Mouse (Mus musculus): ENCODE results near the gene Olfr913. TPM values are rescaled to one million over a fixed set of nuclear protein-coding genes. Genes with fewer than 3 reads are reported as not detected.

The Olfr913 gene
- polyA plus RNA-seq (2014; fragmentation: Nextera tagmentation; extraction: Ambion mirVana), result not detected in 2 replicates

DNA sequence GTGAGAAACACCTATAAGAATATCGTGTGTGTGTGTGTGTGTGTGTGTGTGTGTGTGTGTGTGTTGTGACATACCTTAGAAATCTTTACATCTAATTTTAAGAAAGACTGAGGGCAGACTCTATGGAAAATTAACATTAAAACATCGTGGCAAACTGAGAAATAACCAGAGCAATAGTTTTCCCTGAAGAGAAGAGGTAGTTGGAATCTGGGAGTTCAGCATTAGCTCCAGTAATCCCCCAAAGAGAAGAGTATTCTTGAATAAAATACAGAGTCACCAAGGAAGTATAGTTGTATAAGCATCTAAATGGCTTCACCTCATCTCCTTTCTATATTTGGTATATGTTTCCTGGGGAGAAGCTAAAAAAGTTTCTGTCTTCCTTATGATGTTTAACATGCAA, at the start of gene Olfr913:
Gene Olfr913, plus strand, starts transcription at position 301 of the 400 bp plus-strand sequence.
- no peaks in the 10 kb centered on the region for H3K27me3 ChIP-seq (ENCODE audit: control insufficient read depth, insufficient read depth, low read length)
- no peaks in the 10 kb centered on the region for H3K4me1 ChIP-seq (ENCODE audit: control insufficient read depth, insufficient read depth, low read length)
- H3K9ac ChIP-seq (ENCODE audit: low read depth, low read length), result no peak within 1 kb of the TSS
- H3K4me2 ChIP-seq, result no peak within 1 kb of the TSS
- no peak for ATAC-seq (replicated peaks; ENCODE audit: insufficient number of reproducible peaks, low FRiP score, low TSS enrichment)
- H3K4me3 ChIP-seq (ENCODE audit: low read depth, low read length), result no peak within 1 kb of the TSS
- H3K27ac ChIP-seq (ENCODE audit: low read depth, low read length), result no peak within 1 kb of the TSS
- H3K36me3 ChIP-seq (ENCODE audit: control insufficient read depth, insufficient read depth, low read length), result no peaks in the 10 kb centered on the region
- H3K9me3 ChIP-seq (replicated peaks; ENCODE audit: control insufficient read depth, low read length), result no peaks in the 10 kb centered on the region
- WGBS (ENCODE audit: insufficient replicate concordance), result 49% methylated on average over 2 of the region's 2 CpGs

DNA sequence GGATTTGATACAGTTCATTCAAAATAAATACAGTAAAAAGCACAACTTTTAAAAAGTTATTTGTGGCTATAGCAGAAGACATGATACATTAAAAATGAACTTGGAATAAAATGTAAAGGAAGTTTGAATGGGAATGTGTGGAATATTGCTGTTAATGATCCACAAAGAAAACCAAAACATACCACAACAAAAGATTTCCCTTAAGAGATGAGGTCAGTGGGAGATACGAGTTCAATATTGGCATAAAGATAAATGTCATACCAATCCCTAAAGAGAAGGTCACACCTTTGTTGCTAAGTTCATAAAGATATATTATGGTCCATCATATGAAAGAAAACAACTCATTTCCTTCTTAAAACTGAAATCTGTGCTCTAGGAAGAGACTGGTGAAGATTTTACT, 12.7 kb upstream of the Olfr913 start, which contains the start of gene Olfr912:
Gene Olfr912, plus strand, starts transcription at position 301 of the 400 bp plus-strand sequence.
- H3K27me3 ChIP-seq (ENCODE audit: control insufficient read depth, insufficient read depth, low read length), result no peaks in the 10 kb centered on the region
- H3K9ac ChIP-seq (ENCODE audit: low read depth, low read length), result no peak within 1 kb of the TSS
- no peaks in the 10 kb centered on the region for H3K9me3 ChIP-seq (replicated peaks; ENCODE audit: control insufficient read depth, low read length)
- no peak within 1 kb of the TSS for H3K27ac ChIP-seq (ENCODE audit: low read depth, low read length)
- H3K4me3 ChIP-seq (ENCODE audit: low read depth, low read length), result no peak within 1 kb of the TSS
- ATAC-seq (replicated peaks; ENCODE audit: insufficient number of reproducible peaks, low FRiP score, low TSS enrichment), result no peak
- H3K4me2 ChIP-seq, result no peak within 1 kb of the TSS
- WGBS (ENCODE audit: insufficient replicate concordance), result 76% methylated on average over 1 of the region's 1 CpGs
- no peaks in the 10 kb centered on the region for H3K36me3 ChIP-seq (ENCODE audit: control insufficient read depth, insufficient read depth, low read length)
- no peaks in the 10 kb centered on the region for H3K4me1 ChIP-seq (ENCODE audit: control insufficient read depth, insufficient read depth, low read length)

GRCm38 (mm10) chr9:38591056-38591455, 1.5 kb upstream of the Olfr913 start:
- Histone ChIP-seq H3K4me3 (ENCODE audit: low read depth, low read length) (no peak overlapping the region), H3K27ac (ENCODE audit: low read depth, low read length) (no peak overlapping the region), H3K9me3 (replicated peaks; ENCODE audit: control insufficient read depth, low read length) (no peaks in the 10 kb centered on the region), H3K9ac (ENCODE audit: low read depth, low read length) (no peak overlapping the region), H3K4me2 (no peak overlapping the region), H3K27me3 (ENCODE audit: control insufficient read depth, insufficient read depth, low read length) (no peaks in the 10 kb centered on the region), H3K4me1 (ENCODE audit: control insufficient read depth, insufficient read depth, low read length) (no peaks in the 10 kb centered on the region), H3K36me3 (ENCODE audit: control insufficient read depth, insufficient read depth, low read length) (no peaks in the 10 kb centered on the region)
- WGBS (ENCODE audit: insufficient replicate concordance), result 38% methylated on average over 1 of the region's 1 CpGs
- ATAC-seq (replicated peaks; ENCODE audit: insufficient number of reproducible peaks, low FRiP score, low TSS enrichment), result no peak

- WGBS (ENCODE audit: insufficient replicate concordance), result 56% methylated on average over 2 of the region's 2 CpGs
- ATAC-seq (replicated peaks; ENCODE audit: insufficient number of reproducible peaks, low FRiP score, low TSS enrichment), result no peak
- Histone ChIP-seq H3K4me3 (ENCODE audit: low read depth, low read length) (no peak within 1 kb of the TSS), H3K4me1 (ENCODE audit: control insufficient read depth, insufficient read depth, low read length) (no peaks in the 10 kb centered on the region), H3K27ac (ENCODE audit: low read depth, low read length) (no peak within 1 kb of the TSS), H3K4me2 (no peak within 1 kb of the TSS), H3K27me3 (ENCODE audit: control insufficient read depth, insufficient read depth, low read length) (no peaks in the 10 kb centered on the region), H3K9me3 (replicated peaks; ENCODE audit: control insufficient read depth, low read length) (no peaks in the 10 kb centered on the region), H3K36me3 (ENCODE audit: control insufficient read depth, insufficient read depth, low read length) (no peaks in the 10 kb centered on the region), H3K9ac (ENCODE audit: low read depth, low read length) (no peak within 1 kb of the TSS)
Measured at GRCm38 (mm10) chr9:38604802-38605201, 12.2 kb downstream of the Olfr913 start, which contains the start of gene Olfr914. Olfr914 (plus strand) TSS chr9:38605102.

DNA sequence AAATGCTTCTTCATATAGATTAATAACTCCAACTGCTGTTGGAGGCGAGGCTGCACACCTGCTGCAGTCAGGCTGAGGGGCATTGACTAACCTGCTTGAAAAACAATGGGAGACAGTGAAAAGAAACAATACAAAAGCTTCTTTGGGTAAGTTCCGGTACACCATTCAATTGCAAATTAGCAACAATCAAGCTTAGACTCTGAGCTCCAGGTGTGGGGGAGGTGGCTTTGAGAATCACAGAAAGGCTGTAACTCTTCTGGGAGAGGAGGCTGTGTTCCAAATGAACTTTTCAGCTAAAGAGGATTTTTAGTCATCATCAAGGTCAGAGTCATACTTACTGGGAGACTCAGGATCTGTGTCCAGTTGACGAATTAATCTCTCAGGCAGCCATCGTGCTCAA, 39.8 kb downstream of the Olfr913 start:
- no peak overlapping the region for H3K27ac ChIP-seq (ENCODE audit: low read depth, low read length)
- 76% methylated on average over 4 of the region's 4 CpGs for WGBS (ENCODE audit: insufficient replicate concordance)
- H3K4me3 ChIP-seq (ENCODE audit: low read depth, low read length), result no peak overlapping the region
- H3K4me2 ChIP-seq, result no peak overlapping the region
- no peak overlapping the region for H3K9ac ChIP-seq (ENCODE audit: low read depth, low read length)
- H3K9me3 ChIP-seq (replicated peaks; ENCODE audit: control insufficient read depth, low read length), result no peaks in the 10 kb centered on the region
- H3K27me3 ChIP-seq (ENCODE audit: control insufficient read depth, insufficient read depth, low read length), result no peaks in the 10 kb centered on the region
- H3K4me1 ChIP-seq (ENCODE audit: control insufficient read depth, insufficient read depth, low read length), result no peaks in the 10 kb centered on the region
- no peak for ATAC-seq (replicated peaks; ENCODE audit: insufficient number of reproducible peaks, low FRiP score, low TSS enrichment)
- no peaks in the 10 kb centered on the region for H3K36me3 ChIP-seq (ENCODE audit: control insufficient read depth, insufficient read depth, low read length)

Other genes starting within 250 kb of the Olfr913 start
- not detected in 2 replicates for gene Olfr898, start 244.3 kb upstream of the Olfr913 start, polyA plus RNA-seq (2014; fragmentation: Nextera tagmentation; extraction: Ambion mirVana)
- gene Olfr250, start 225.9 kb upstream of the Olfr913 start, polyA plus RNA-seq (2014; fragmentation: Nextera tagmentation; extraction: Ambion mirVana), result not detected in 2 replicates
- not detected in 2 replicates for gene Olfr251, start 215.7 kb upstream of the Olfr913 start, polyA plus RNA-seq (2014; fragmentation: Nextera tagmentation; extraction: Ambion mirVana)
- not detected in 2 replicates for gene Olfr147, start 191.1 kb upstream of the Olfr913 start, polyA plus RNA-seq (2014; fragmentation: Nextera tagmentation; extraction: Ambion mirVana)
- not detected in 2 replicates for gene Olfr901, start 163.3 kb upstream of the Olfr913 start, polyA plus RNA-seq (2014; fragmentation: Nextera tagmentation; extraction: Ambion mirVana)
- gene Olfr902, start 145.1 kb upstream of the Olfr913 start, polyA plus RNA-seq (2014; fragmentation: Nextera tagmentation; extraction: Ambion mirVana), result not detected in 2 replicates
- gene Olfr904, start 129.6 kb upstream of the Olfr913 start, polyA plus RNA-seq (2014; fragmentation: Nextera tagmentation; extraction: Ambion mirVana), result not detected in 2 replicates
- not detected in 2 replicates for gene Olfr905, start 121.7 kb upstream of the Olfr913 start, polyA plus RNA-seq (2014; fragmentation: Nextera tagmentation; extraction: Ambion mirVana)
- not detected in 2 replicates for gene Olfr906, start 105.7 kb upstream of the Olfr913 start, polyA plus RNA-seq (2014; fragmentation: Nextera tagmentation; extraction: Ambion mirVana)
- gene Olfr907, start 97.0 kb upstream of the Olfr913 start, polyA plus RNA-seq (2014; fragmentation: Nextera tagmentation; extraction: Ambion mirVana), result not detected in 2 replicates
- not detected in 2 replicates for gene Olfr911-ps1, start 71.2 kb upstream of the Olfr913 start, polyA plus RNA-seq (2014; fragmentation: Nextera tagmentation; extraction: Ambion mirVana)
- gene Olfr910, start 54.9 kb upstream of the Olfr913 start, polyA plus RNA-seq (2014; fragmentation: Nextera tagmentation; extraction: Ambion mirVana), result not detected in 2 replicates
- not detected in 2 replicates for gene Olfr912, start 12.6 kb upstream of the Olfr913 start, polyA plus RNA-seq (2014; fragmentation: Nextera tagmentation; extraction: Ambion mirVana)
- not detected in 2 replicates for gene Olfr914, start 12.3 kb downstream of the Olfr913 start, polyA plus RNA-seq (2014; fragmentation: Nextera tagmentation; extraction: Ambion mirVana)
- not detected in 2 replicates for gene Olfr916, start 67.1 kb downstream of the Olfr913 start, polyA plus RNA-seq (2014; fragmentation: Nextera tagmentation; extraction: Ambion mirVana)
- not detected in 2 replicates for gene Olfr917, start 73.1 kb downstream of the Olfr913 start, polyA plus RNA-seq (2014; fragmentation: Nextera tagmentation; extraction: Ambion mirVana)
- not detected in 2 replicates for gene Olfr918, start 81.8 kb downstream of the Olfr913 start, polyA plus RNA-seq (2014; fragmentation: Nextera tagmentation; extraction: Ambion mirVana)
- gene Olfr919, start 110.9 kb downstream of the Olfr913 start, polyA plus RNA-seq (2014; fragmentation: Nextera tagmentation; extraction: Ambion mirVana), result not detected in 2 replicates
- 19.0 and 22.5 TPM in 2 replicates for gene Vwa5a, start 125.5 kb downstream of the Olfr913 start, polyA plus RNA-seq (2014; fragmentation: Nextera tagmentation; extraction: Ambion mirVana)
- gene Olfr920, start 159.5 kb downstream of the Olfr913 start, polyA plus RNA-seq (2014; fragmentation: Nextera tagmentation; extraction: Ambion mirVana), result 0.03 TPM in 1 of 2 replicates, not detected in the other
- gene Olfr921, start 180.3 kb downstream of the Olfr913 start, polyA plus RNA-seq (2014; fragmentation: Nextera tagmentation; extraction: Ambion mirVana), result not detected in 2 replicates
- gene Olfr922, start 221.9 kb downstream of the Olfr913 start, polyA plus RNA-seq (2014; fragmentation: Nextera tagmentation; extraction: Ambion mirVana), result not detected in 2 replicates
- not detected in 2 replicates for gene Olfr923, start 233.8 kb downstream of the Olfr913 start, polyA plus RNA-seq (2014; fragmentation: Nextera tagmentation; extraction: Ambion mirVana)

Measured in heart, embryonic 11.5 days (tissue).